Mouse (Mus musculus) heart, embryonic 16.5 days (tissue): ENCODE results near the gene Dnajc3. TPM values are rescaled to one million over a fixed set of nuclear protein-coding genes. Genes with fewer than 3 reads are reported as not detected.
"Not testable (repeated sequence)": the region's sequence is repeated elsewhere in the genome, so short reads cannot be mapped to it uniquely, and the experiment has no call there.

Source experiments
- ATAC-seq: fragments of 200-750 bp; cut with Nextera tagmentation; replicated peaks from 2 replicates; pipeline ENCODE4 v1.8.0; 2017; ENCODE audit warnings: moderate number of reproducible peaks; ENCODE audit not compliant: insufficient read depth, low FRiP score; ENCODE audit errors: extremely low read depth
- H3K27ac ChIP-seq: fragments of 300-500 bp; sonication (generic); 2 replicates; pipeline ENCODE4 v1.5.1; 2014; ENCODE audit warnings: mild to moderate bottlenecking, low read length, control low read depth, moderate library complexity
- H3K27me3 ChIP-seq: fragments of 300-500 bp; sonication (generic); 2 replicates; pipeline ENCODE4 v1.6.1; 2014; ENCODE audit warnings: low read length, mixed read lengths; ENCODE audit not compliant: control insufficient read depth, insufficient read depth
- H3K36me3 ChIP-seq: fragments of 300-500 bp; sonication (generic); 2 replicates; pipeline ENCODE4 v1.6.1; 2014; ENCODE audit not compliant: control insufficient read depth, insufficient read depth
- H3K4me1 ChIP-seq: fragments of 300-500 bp; sonication (generic); 2 replicates; pipeline ENCODE4 v1.6.1; 2014; ENCODE audit warnings: low read length, mixed read lengths; ENCODE audit not compliant: control insufficient read depth, insufficient read depth
- H3K4me2 ChIP-seq: fragments of 300-500 bp; sonication (generic); 2 replicates; pipeline ENCODE4 v1.6.1; 2014; ENCODE audit warnings: low read depth, mild to moderate bottlenecking, control low read depth, low read length
- H3K4me3 ChIP-seq: fragments of 300-500 bp; sonication (generic); 2 replicates; pipeline ENCODE4 v1.5.1; 2014; ENCODE audit warnings: mild to moderate bottlenecking, control low read depth, low read length
- H3K9ac ChIP-seq: fragments of 300-500 bp; sonication (generic); 2 replicates; pipeline ENCODE4 v1.6.1; 2014; ENCODE audit warnings: low read length, control low read depth
- H3K9me3 ChIP-seq: fragments of 300-500 bp; sonication (generic); replicated peaks from 2 replicates; pipeline ENCODE4 v1.6.1; 2016; ENCODE audit warnings: low read length; ENCODE audit not compliant: control insufficient read depth
- WGBS: fragments of 180-500 bp; shearing (Covaris S2); extraction: QIAGEN DNeasy Blood & Tissue Kit; methylation state at CpG from one replicate; pipeline ENCODE4 v1.1.7; 2014; 5-methylcytosine and 5-hydroxymethylcytosine counted together
- polyA plus RNA-seq: library from polyadenylated mRNA; unstranded; fragments of >200 nt; fragmentation: Nextera tagmentation; extraction: Ambion mirVana; gene quantifications from 2 replicates; pipeline ENCODE4 v1.2.1, GENCODE M21; 2015

Dnajc3 gene
- polyA plus RNA-seq, 1 experiment from 2014 or later = 31.0 TPM

DNA sequence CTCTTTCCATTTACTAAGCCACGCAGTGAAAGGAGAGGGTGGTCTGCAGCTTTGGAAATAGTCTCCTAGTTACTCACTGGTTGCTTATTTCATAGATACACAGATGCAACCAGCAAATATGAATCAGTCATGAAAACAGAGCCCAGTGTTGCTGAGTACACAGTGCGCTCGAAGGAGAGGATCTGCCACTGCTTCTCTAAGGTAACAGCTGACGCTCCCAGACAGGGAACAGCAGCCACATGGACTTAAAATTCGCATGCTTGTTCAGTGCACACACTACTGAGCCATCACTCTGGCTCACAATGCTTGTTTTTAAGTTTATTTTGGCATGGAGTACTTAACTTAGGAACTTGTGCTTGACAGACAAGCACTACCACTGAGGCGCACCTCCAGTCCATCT, 34.5 kb downstream of the Dnajc3 start:
- 92% methylated on average over 6 of the region's 6 CpGs for WGBS
- Histone ChIP-seq H3K4me3 (no peak overlapping the region), H3K36me3 (peaks cover 53% of the 10 kb centered on the region)

GRCm38 (mm10) chr14:118977136-118977816, 39.5 kb downstream of the Dnajc3 start:
- ATAC-seq = no peak
- no peaks in the 10 kb centered on the region for H3K9me3 ChIP-seq
- H3K4me3 ChIP-seq = no peak overlapping the region
- H3K27ac ChIP-seq = no peak overlapping the region
- no peak overlapping the region for H3K4me2 ChIP-seq
- H3K4me1 ChIP-seq = no peaks in the 10 kb centered on the region
- H3K9ac ChIP-seq = no peak overlapping the region
- WGBS = 72% methylated on average over 8 of the region's 8 CpGs
- peaks cover 47% of the 10 kb centered on the region for H3K36me3 ChIP-seq
- no peaks in the 10 kb centered on the region for H3K27me3 ChIP-seq

More for the DNA sequence above, 34.5 kb downstream of the Dnajc3 start:
- H3K27ac ChIP-seq = no peak overlapping the region
- no peak overlapping the region for H3K4me2 ChIP-seq
- H3K4me1 ChIP-seq = no peaks in the 10 kb centered on the region
- no peak for ATAC-seq
- H3K9me3 ChIP-seq = no peaks in the 10 kb centered on the region
- no peaks in the 10 kb centered on the region for H3K27me3 ChIP-seq
- H3K9ac ChIP-seq = no peak overlapping the region

GRCm38 (mm10) chr14:118979571-118980325, 42.0 kb downstream of the Dnajc3 start:
- Histone ChIP-seq H3K36me3 (peaks cover 37% of the 10 kb centered on the region), H3K27me3 (no peaks in the 10 kb centered on the region), H3K4me2 (no peak overlapping the region), H3K9me3 (no peaks in the 10 kb centered on the region), H3K4me1 (no peaks in the 10 kb centered on the region), H3K4me3 (no peak overlapping the region), H3K27ac (no peak overlapping the region), H3K9ac (no peak overlapping the region)
- ATAC-seq = no peak
- 74% methylated on average over 7 of the region's 7 CpGs for WGBS

DNA sequence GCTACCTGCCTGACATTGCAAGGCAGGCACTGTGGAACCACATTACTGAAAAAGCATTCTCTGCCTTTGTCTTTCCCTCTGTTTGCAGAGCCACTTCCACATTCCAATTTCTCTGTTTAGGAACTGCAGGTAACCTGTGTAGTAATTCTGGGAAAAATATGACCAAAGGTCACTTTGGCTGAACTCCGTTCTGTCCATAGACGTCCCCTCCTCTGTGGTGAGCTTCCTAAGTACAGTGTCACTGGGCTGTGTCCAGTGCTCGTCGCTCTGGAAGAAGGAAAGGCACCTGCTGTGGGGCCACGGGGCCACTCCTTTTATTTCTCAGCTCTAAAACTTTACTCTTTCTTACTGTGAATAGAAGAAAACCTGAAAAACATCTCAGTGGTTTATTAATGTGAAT, 42.6 kb downstream of the Dnajc3 start:
- peaks cover 31% of the 10 kb centered on the region for H3K36me3 ChIP-seq
- no peaks in the 10 kb centered on the region for H3K4me1 ChIP-seq
- H3K9me3 ChIP-seq = no peaks in the 10 kb centered on the region
- no peaks in the 10 kb centered on the region for H3K27me3 ChIP-seq
- 77% methylated on average over 5 of the region's 5 CpGs for WGBS
- no peak overlapping the region for H3K4me3 ChIP-seq
- H3K27ac ChIP-seq = no peak overlapping the region
- no peak overlapping the region for H3K4me2 ChIP-seq
- no peak for ATAC-seq
- no peak overlapping the region for H3K9ac ChIP-seq

DNA sequence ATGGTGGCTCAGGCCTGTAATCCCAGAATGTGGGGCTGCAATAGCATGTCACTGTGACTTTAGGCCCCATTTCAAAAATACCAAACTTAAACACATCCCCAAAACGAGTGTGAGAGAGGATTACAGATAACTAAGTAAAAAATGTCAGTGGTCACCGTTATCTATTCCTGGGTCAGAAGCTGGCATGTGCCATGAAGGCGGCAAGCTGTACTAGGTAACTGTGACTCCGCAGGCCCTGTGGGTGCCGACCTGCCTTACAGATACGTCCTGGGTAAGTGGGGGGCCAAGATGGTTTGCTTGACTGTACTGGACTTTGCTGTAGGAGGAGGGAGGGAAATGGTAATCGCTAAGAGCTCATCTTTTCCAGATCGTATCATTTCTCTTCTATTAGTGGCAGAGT, 43.1 kb downstream of the Dnajc3 start:
- Histone ChIP-seq H3K27me3 (no peaks in the 10 kb centered on the region), H3K36me3 (peaks cover 29% of the 10 kb centered on the region), H3K27ac (no peak overlapping the region), H3K4me1 (no peaks in the 10 kb centered on the region), H3K4me3 (no peak overlapping the region), H3K4me2 (no peak overlapping the region), H3K9ac (no peak overlapping the region), H3K9me3 (no peaks in the 10 kb centered on the region)
- ATAC-seq = no peak
- WGBS = 73% methylated on average over 8 of the region's 8 CpGs

DNA sequence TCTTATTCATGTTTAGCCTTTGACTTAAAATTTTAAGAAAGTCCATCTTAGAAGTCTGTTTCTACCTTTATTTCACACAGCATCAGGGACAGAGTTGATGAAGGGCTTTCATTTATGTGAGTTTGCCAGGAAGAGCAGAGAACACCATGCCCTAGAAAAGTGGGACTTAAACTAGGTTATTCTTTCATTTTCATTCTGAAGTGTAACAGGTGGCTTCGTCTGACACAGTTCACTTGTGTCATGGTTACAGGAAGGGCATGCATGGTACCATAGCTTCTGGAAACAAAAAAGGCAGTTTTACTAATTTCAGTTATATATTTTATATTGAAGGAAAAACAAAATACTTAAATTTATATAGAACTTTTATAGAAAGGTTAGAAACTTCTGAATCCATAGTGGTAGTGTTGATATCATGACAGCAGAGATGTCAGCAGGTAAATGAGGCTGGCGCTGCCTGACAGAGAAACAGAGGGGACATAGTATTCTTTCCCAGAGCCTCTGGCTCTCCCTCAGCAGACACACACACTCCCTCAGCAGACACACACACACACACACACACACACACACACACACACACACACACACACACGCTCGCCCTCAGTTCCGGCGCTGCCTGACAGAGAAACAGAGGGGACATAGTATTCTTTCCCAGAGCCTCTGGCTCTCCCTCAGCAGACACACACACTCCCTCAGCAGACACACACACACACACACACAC, 44.1 kb downstream of the Dnajc3 start:
- H3K27me3 ChIP-seq, H3K9me3 ChIP-seq, H3K4me2 ChIP-seq, H3K4me1 ChIP-seq, H3K4me3 ChIP-seq, H3K9ac ChIP-seq: not testable (repeated sequence)
- WGBS = 64% methylated on average over 6 of the region's 6 CpGs
- Histone ChIP-seq H3K27ac (peak overlapping the region; percentile 29; the same call in 1 of the 2 replicates), H3K36me3 (peaks cover 26% of the 10 kb centered on the region)
- ATAC-seq = peak; percentile 38

DNA sequence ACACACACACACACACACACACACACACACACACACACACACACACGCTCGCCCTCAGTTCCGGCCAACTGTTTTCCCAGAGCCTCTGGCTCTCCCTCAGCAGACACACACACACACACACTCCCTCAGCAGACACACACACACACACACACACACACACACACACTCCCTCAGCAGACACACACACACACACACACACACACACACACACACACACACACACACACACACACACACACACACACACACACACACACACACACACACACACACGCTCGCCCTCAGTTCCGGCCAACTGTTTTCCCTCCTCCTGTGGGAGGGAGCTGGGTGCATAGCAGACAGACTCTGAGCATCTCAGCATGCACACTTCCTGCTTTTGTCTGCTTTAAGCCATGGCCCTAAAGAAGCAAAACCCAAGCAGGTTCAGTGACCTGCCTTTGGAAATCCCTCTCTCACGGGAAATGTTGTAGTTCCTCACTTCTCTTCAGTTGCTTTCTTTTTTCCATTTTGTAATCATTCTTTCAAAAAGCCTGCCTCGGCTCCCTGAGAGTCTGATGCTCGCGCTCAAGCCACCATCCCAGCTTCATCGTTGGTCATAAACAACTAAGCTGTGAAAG, 44.8 kb downstream of the Dnajc3 start:
- H3K4me1 ChIP-seq, H3K9me3 ChIP-seq, H3K4me2 ChIP-seq, H3K27me3 ChIP-seq, H3K4me3 ChIP-seq, H3K9ac ChIP-seq: not testable (repeated sequence)
- 61% methylated on average over 11 of the region's 11 CpGs for WGBS
- peak overlapping the region; percentile 64 for H3K27ac ChIP-seq
- ATAC-seq = peak; percentile 76
- H3K36me3 ChIP-seq = peaks cover 19% of the 10 kb centered on the region

GRCm38 (mm10) chr14:118983396-118983795, 45.6 kb downstream of the Dnajc3 start:
- H3K27me3 ChIP-seq = no peaks in the 10 kb centered on the region
- H3K4me2 ChIP-seq = no peak overlapping the region
- H3K9me3 ChIP-seq = no peaks in the 10 kb centered on the region
- H3K4me1 ChIP-seq = 0 out of 2 replicates have a peak, but pooled peaks cover 2% of the 10 kb centered on the region
- no peak for ATAC-seq
- peak overlapping the region; percentile 64 for H3K27ac ChIP-seq
- H3K9ac ChIP-seq = no peak overlapping the region
- peaks cover 12% of the 10 kb centered on the region for H3K36me3 ChIP-seq
- H3K4me3 ChIP-seq = no peak overlapping the region
